Mouse (Mus musculus) limb, embryonic 14.5 days (tissue): ENCODE measurements around the gene Agbl3. TPM values are rescaled to one million over a fixed set of nuclear protein-coding genes. Genes with fewer than 3 reads are reported as not detected.

Experiments used
- ATAC-seq: fragments of 200-750 bp; cut with Nextera tagmentation; 2 replicates; pipeline ENCODE4 v1.8.0; 2017; ENCODE audit warnings: low read depth, moderate number of reproducible peaks, moderate TSS enrichment; ENCODE audit not compliant: low FRiP score
- DNase-seq: peaks from one replicate; pipeline ENCODE4 v3.0.0-alpha.2; 2015; ENCODE audit warnings: low spot score
- H3K27ac ChIP-seq: fragments of 300-500 bp; sonication (generic); replicated peaks from 2 replicates; pipeline ENCODE4 v1.5.1; 2014; ENCODE audit warnings: low read depth, mild to moderate bottlenecking, low read length, moderate library complexity, mixed read lengths
- H3K27me3 ChIP-seq: fragments of 300-500 bp; sonication (generic); 2 replicates; pipeline ENCODE4 v1.6.1; 2014; ENCODE audit warnings: low read length, mixed read lengths; ENCODE audit not compliant: control insufficient read depth, insufficient read depth
- H3K36me3 ChIP-seq: fragments of 300-500 bp; sonication (generic); 2 replicates; pipeline ENCODE4 v1.6.1; 2014; ENCODE audit warnings: mild to moderate bottlenecking, low read length, moderate library complexity, mixed read lengths; ENCODE audit not compliant: control insufficient read depth, insufficient read depth
- H3K4me1 ChIP-seq: fragments of 300-500 bp; sonication (generic); 2 replicates; pipeline ENCODE4 v1.6.1; 2014; ENCODE audit warnings: antibody characterized with exemption, low read length, mixed read lengths; ENCODE audit not compliant: control insufficient read depth, insufficient read depth
- H3K4me2 ChIP-seq: fragments of 300-500 bp; sonication (generic); replicated peaks from 2 replicates; pipeline ENCODE4 v1.6.1; 2014; ENCODE audit warnings: low read depth, mild to moderate bottlenecking, low read length, moderate library complexity; ENCODE audit not compliant: severe bottlenecking
- H3K4me3 ChIP-seq: fragments of 300-500 bp; sonication (generic); replicated peaks from 2 replicates; pipeline ENCODE4 v1.5.1; 2014; ENCODE audit warnings: low read length
- H3K9ac ChIP-seq: fragments of 300-500 bp; sonication (generic); 2 replicates; pipeline ENCODE4 v1.6.1; 2014; ENCODE audit warnings: mild to moderate bottlenecking, low read depth, low read length, moderate library complexity; ENCODE audit not compliant: severe bottlenecking
- H3K9me3 ChIP-seq: fragments of 300-500 bp; sonication (generic); 2 replicates; pipeline ENCODE4 v1.6.1; 2016; ENCODE audit warnings: low read length; ENCODE audit not compliant: control insufficient read depth
- POLR2A ChIP-seq: fragments of 200-500 bp; IDR thresholded peaks from 2 replicates; pipeline ENCODE4 v1.8.0; 2012; ENCODE audit warnings: inconsistent platforms, mild to moderate bottlenecking, moderate library complexity, borderline replicate concordance; ENCODE audit not compliant: insufficient read depth, insufficient read length; ENCODE audit errors: extremely low read depth
- WGBS: fragments of 180-500 bp; shearing (Covaris S2); extraction: QIAGEN DNeasy Blood & Tissue Kit; methylation state at CpG from one replicate; pipeline ENCODE4 v1.1.7; 2014; 5-methylcytosine and 5-hydroxymethylcytosine counted together
- polyA plus RNA-seq, 2 experiments: library from polyadenylated mRNA; depleted of rRNA in 1 of 2; stranded (reverse) in 1 of 2; unstranded in 1 of 2; fragments of >200 nt; fragmentation: Nextera tagmentation in 1 of 2; extraction: Ambion mirVana in 1 of 2; gene quantifications; 2 replicates each; pipeline versions ENCODE4 v1.2.1 to v1.2.3; 2012 to 2014

Agbl3 gene
- polyA plus RNA-seq, 2 experiments = 8.2 to 11.3 TPM

DNA sequence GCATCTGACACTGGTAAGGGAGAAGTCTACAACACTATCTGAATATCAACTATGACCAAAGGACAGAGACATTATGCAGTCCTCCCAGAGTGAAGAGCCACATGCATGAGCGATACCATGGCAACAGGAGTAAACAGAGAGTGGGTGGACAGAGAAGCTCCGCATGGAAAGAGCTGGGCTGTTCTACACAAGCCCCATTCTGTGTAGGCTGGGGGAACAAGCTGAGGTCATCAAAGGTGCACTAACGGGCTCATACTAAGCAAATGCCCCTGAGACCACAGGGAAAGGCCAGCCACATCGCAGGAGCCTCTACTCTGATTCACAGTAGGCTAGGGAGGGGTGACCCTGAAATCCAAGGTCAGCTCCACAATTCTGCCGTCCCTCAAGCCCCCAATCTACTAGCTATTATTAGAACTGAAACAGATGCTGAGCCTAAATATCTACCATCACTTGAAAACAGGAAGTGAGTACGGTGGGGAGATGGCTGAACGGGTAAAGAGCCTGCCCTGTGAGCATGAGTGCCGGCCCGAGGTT lies 121.7 kb downstream of the Agbl3 start:
- no peak overlapping the region for H3K9ac ChIP-seq
- no peaks in the 10 kb centered on the region for H3K4me1 ChIP-seq
- WGBS = 72% methylated on average over 9 of the region's 9 CpGs
- H3K4me2 ChIP-seq = no peak overlapping the region
- H3K9me3 ChIP-seq = no peaks in the 10 kb centered on the region
- no peak for DNase-seq
- H3K36me3 ChIP-seq = peaks cover 65% of the 10 kb centered on the region
- H3K27ac ChIP-seq = no peak overlapping the region
- no peak overlapping the region for H3K4me3 ChIP-seq
- TF ChIP-seq POLR2A = no peak
- no peak for ATAC-seq
- no peaks in the 10 kb centered on the region for H3K27me3 ChIP-seq

DNA sequence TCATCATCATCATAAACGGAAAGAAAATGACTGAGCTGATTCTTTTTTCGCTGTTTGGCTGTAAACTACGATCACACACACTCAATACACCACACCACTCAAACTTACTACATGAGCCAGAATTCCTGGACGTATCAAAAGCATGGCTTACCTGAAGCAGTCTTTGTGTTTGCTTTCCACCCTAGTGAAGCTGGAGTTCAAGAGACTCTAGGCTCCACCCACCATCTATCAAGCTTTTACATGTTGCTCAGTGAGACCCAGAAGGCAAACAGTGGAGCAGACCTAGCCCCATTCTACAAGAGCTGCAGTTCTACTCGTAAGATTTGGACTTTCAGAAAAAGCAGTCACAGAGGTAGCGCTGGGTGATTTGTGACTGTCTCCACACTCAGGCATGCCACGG lies 122.3 kb downstream of the Agbl3 start:
- DNase-seq = no peak

DNA sequence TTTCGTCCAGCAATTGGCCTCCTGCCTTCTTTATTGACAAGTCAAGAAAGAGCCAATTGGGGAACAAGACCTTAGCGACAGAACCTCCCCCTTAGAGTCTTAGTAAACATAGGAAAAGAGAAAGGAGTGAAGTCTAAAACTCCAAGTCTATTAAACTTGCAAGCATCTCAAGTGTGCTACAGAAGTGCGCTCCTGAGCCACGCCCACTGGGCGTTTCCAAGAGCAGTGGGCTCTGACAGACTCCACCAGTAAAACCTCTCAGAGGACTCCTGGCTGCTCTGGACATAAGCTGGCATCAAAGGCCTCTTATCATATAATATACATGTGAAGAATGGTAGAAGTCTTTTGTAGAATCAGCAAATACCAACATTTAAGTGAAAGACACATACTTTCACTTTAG lies 123.2 kb downstream of the Agbl3 start:
- no peak overlapping the region for H3K27ac ChIP-seq
- no peak for DNase-seq
- peaks cover 73% of the 10 kb centered on the region for H3K36me3 ChIP-seq
- H3K27me3 ChIP-seq = no peaks in the 10 kb centered on the region
- TF ChIP-seq POLR2A = no peak
- H3K4me3 ChIP-seq = no peak overlapping the region
- H3K9me3 ChIP-seq = no peaks in the 10 kb centered on the region
- WGBS = 83% methylated on average over 5 of the region's 5 CpGs
- no peak overlapping the region for H3K4me2 ChIP-seq
- ATAC-seq = no peak
- no peak overlapping the region for H3K9ac ChIP-seq
- H3K4me1 ChIP-seq = no peaks in the 10 kb centered on the region

More for the DNA sequence above, 122.3 kb downstream of the Agbl3 start:
- no peaks in the 10 kb centered on the region for H3K9me3 ChIP-seq
- no peaks in the 10 kb centered on the region for H3K27me3 ChIP-seq
- no peak for TF ChIP-seq POLR2A
- WGBS = 88% methylated on average over 7 of the region's 7 CpGs
- no peak overlapping the region for H3K4me2 ChIP-seq
- peaks cover 66% of the 10 kb centered on the region for H3K36me3 ChIP-seq
- no peak overlapping the region for H3K27ac ChIP-seq
- no peaks in the 10 kb centered on the region for H3K4me1 ChIP-seq
- no peak overlapping the region for H3K4me3 ChIP-seq
- no peak overlapping the region for H3K9ac ChIP-seq
- ATAC-seq = no peak

DNA sequence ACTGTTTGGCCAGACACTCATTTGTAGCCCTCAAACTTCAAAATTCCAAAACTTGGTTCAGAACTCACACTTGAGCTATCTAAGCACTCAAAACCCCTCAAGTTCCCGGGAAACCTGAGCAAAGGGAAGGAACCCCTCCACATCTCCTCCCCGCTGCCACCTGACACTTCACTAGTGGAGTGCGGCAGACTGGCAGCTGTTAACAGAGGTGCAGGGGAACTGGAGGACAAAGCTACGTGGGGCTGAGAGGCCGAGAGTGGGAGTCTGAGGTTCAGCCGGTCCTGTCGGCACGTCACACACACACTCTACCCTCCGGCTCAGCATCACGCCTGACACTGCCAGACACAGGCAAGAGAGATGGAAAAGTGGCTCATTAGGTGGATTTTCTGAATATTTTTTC lies 123.6 kb downstream of the Agbl3 start:
- no peak for DNase-seq
- Histone ChIP-seq H3K4me3 (no peak overlapping the region), H3K4me1 (no peaks in the 10 kb centered on the region), H3K9ac (no peak overlapping the region), H3K9me3 (no peaks in the 10 kb centered on the region), H3K4me2 (no peak overlapping the region), H3K27me3 (no peaks in the 10 kb centered on the region), H3K36me3 (peaks cover 75% of the 10 kb centered on the region), H3K27ac (no peak overlapping the region)
- ATAC-seq = no peak
- WGBS = 71% methylated on average over 10 of the region's 10 CpGs
- no peak for TF ChIP-seq POLR2A

DNA sequence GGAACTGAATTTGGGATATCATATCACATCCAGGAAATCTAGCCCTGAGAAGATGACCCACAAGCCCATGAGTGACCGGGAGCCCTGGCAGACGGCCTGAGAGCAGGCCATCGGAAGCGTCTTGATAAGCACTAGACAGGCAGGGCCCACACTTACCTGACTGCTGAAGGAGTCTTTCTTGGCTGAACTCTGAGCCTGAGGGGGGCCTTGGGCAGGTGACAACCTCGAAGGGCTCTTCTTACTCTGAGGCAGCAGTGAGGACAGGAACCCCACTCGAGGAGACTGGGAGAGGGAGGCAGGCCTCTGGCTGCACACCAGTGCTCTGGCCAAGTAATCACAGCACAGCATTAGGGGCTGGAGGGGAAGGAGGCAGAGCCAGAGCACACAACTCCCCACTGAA lies 124.1 kb downstream of the Agbl3 start:
- DNase-seq (no peak), ATAC-seq (no peak)
- H3K4me1 ChIP-seq = no peaks in the 10 kb centered on the region
- no peak overlapping the region for H3K4me3 ChIP-seq
- peaks cover 72% of the 10 kb centered on the region for H3K36me3 ChIP-seq
- no peak overlapping the region for H3K9ac ChIP-seq
- no peak overlapping the region for H3K4me2 ChIP-seq
- H3K27me3 ChIP-seq = no peaks in the 10 kb centered on the region
- no peak overlapping the region for H3K27ac ChIP-seq
- WGBS = 89% methylated on average over 6 of the region's 6 CpGs
- H3K9me3 ChIP-seq = no peaks in the 10 kb centered on the region
- TF ChIP-seq POLR2A = no peak

DNA sequence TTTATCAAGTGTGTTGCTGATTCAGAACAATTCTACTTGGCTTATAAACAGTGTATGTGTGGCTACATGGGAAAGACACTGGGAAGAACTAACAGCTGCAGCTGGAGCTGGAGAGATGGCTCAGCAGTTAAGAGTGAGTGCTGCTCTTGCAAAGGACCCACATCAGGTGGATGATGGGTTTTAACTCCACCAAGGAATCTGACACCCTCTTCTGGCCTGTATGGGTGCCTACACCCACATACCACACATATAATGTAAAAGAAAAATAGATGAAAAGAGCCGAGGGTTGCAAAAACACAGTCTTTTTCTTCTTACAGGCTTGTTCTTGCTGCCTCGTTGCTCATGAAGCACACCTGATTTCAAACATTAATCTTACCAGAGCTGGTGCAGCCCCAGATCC lies 125.9 kb downstream of the Agbl3 start:
- Histone ChIP-seq H3K9me3 (no peaks in the 10 kb centered on the region), H3K9ac (no peak overlapping the region), H3K4me3 (no peak overlapping the region), H3K4me2 (no peak overlapping the region), H3K4me1 (peaks cover 5% of the 10 kb centered on the region), H3K27ac (no peak overlapping the region), H3K36me3 (peaks cover 58% of the 10 kb centered on the region), H3K27me3 (no peaks in the 10 kb centered on the region)
- TF ChIP-seq POLR2A = no peak
- no peak for ATAC-seq
- 82% methylated on average over 2 of the region's 2 CpGs for WGBS
- no peak for DNase-seq
